Mouse (Mus musculus): ENCODE measurements at regions not wholly inside any gene's neighbourhood (a gene's known extent, or its start where the extent isn't known, plus 50 kb on each side); places are given as distances from the start of the nearest gene placed in this dataset.
A peak's percentile ranks its signal among the peaks of the same experiment; 100 is the strongest.

- no peaks in the 10 kb centered on the region for H3K9me3 ChIP-seq (ENCODE audit: low read length)
- TF ChIP-seq POU5F1 (IDR thresholded peaks at IDR 0.05; ENCODE audit: borderline replicate concordance, low read length), result no peak
- no peak for TF ChIP-seq CTCF (conservative IDR thresholded peaks at IDR 0.05; ENCODE audit: low read length)
- no peak for TF ChIP-seq NANOG (IDR thresholded peaks at IDR 0.05; ENCODE audit: borderline replicate concordance, low read length)
Measured at GRCm38 (mm10) chr8:8999914-9000313, 309.6 kb upstream of the Arglu1 start.

GRCm38 (mm10) chr8:8997621-8998020 is 307.3 kb upstream of the Arglu1 start:
- H3K4me1 ChIP-seq (replicated peaks; ENCODE audit: low read depth, low read length), result peaks cover 9% of the 10 kb centered on the region
- TF ChIP-seq POU5F1 (IDR thresholded peaks at IDR 0.05; ENCODE audit: borderline replicate concordance, low read length) (no peak), NANOG (IDR thresholded peaks at IDR 0.05; ENCODE audit: borderline replicate concordance, low read length) (no peak), CTCF (conservative IDR thresholded peaks at IDR 0.05; ENCODE audit: low read length) (no peak)

More at GRCm38 (mm10) chr8:8999914-9000313, 309.6 kb upstream of the Arglu1 start:
- H3K27me3 ChIP-seq (ENCODE audit: insufficient read depth, low read length), result peaks cover 24% of the 10 kb centered on the region
- H3K4me1 ChIP-seq (replicated peaks; ENCODE audit: low read depth, low read length), result 0 out of 2 replicates have a peak, but pooled peaks cover 5% of the 10 kb centered on the region
- no peak overlapping the region for H3K4me3 ChIP-seq (replicated peaks; ENCODE audit: low read length)
- H3K36me3 ChIP-seq (ENCODE audit: insufficient read depth, low read length), result no peaks in the 10 kb centered on the region

GRCm38 (mm10) chr8:8994596-8995189 is 304.4 kb upstream of the Arglu1 start:
- Histone ChIP-seq H3K9me3 (ENCODE audit: low read length) (0 out of 2 replicates have a peak, but pooled peaks cover under 1% of the 10 kb centered on the region), H3K27me3 (ENCODE audit: insufficient read depth, low read length) (peaks cover 22% of the 10 kb centered on the region), H3K4me3 (replicated peaks; ENCODE audit: low read length) (peak overlapping the region; percentile 55), H3K4me1 (replicated peaks; ENCODE audit: low read depth, low read length) (peaks cover 29% of the 10 kb centered on the region), H3K36me3 (ENCODE audit: insufficient read depth, low read length) (no peaks in the 10 kb centered on the region)
- no peak for TF ChIP-seq POU5F1 (IDR thresholded peaks at IDR 0.05; ENCODE audit: borderline replicate concordance, low read length)
- TF ChIP-seq NANOG (IDR thresholded peaks at IDR 0.05; ENCODE audit: borderline replicate concordance, low read length), result no peak
- no peak for TF ChIP-seq CTCF (conservative IDR thresholded peaks at IDR 0.05; ENCODE audit: low read length)

More at GRCm38 (mm10) chr8:8997621-8998020, 307.3 kb upstream of the Arglu1 start:
- H3K27me3 ChIP-seq (ENCODE audit: insufficient read depth, low read length), result peaks cover 28% of the 10 kb centered on the region
- no peaks in the 10 kb centered on the region for H3K36me3 ChIP-seq (ENCODE audit: insufficient read depth, low read length)
- H3K4me3 ChIP-seq (replicated peaks; ENCODE audit: low read length), result no peak overlapping the region
- H3K9me3 ChIP-seq (ENCODE audit: low read length), result no peaks in the 10 kb centered on the region

GRCm38 (mm10) chr8:8994008-8994407 is 303.7 kb upstream of the Arglu1 start:
- Histone ChIP-seq H3K9me3 (ENCODE audit: low read length) (0 out of 2 replicates have a peak, but pooled peaks cover 5% of the 10 kb centered on the region), H3K27me3 (ENCODE audit: insufficient read depth, low read length) (peaks cover 16% of the 10 kb centered on the region), H3K4me1 (replicated peaks; ENCODE audit: low read depth, low read length) (peaks cover 29% of the 10 kb centered on the region), H3K36me3 (ENCODE audit: insufficient read depth, low read length) (no peaks in the 10 kb centered on the region), H3K4me3 (replicated peaks; ENCODE audit: low read length) (no peak overlapping the region)
- no peak for TF ChIP-seq POU5F1 (IDR thresholded peaks at IDR 0.05; ENCODE audit: borderline replicate concordance, low read length)
- no peak for TF ChIP-seq CTCF (conservative IDR thresholded peaks at IDR 0.05; ENCODE audit: low read length)
- TF ChIP-seq NANOG (IDR thresholded peaks at IDR 0.05; ENCODE audit: borderline replicate concordance, low read length), result no peak

GRCm38 (mm10) chr8:8992461-8993032 is 302.2 kb upstream of the Arglu1 start:
- Histone ChIP-seq H3K36me3 (ENCODE audit: insufficient read depth, low read length) (no peaks in the 10 kb centered on the region), H3K4me3 (replicated peaks; ENCODE audit: low read length) (no peak overlapping the region; the same call in 1 of the 2 replicates), H3K9me3 (ENCODE audit: low read length) (peaks cover 15% of the 10 kb centered on the region)

GRCm38 (mm10) chr8:8991026-8991425 is 300.7 kb upstream of the Arglu1 start:
- Histone ChIP-seq H3K4me3 (replicated peaks; ENCODE audit: low read length) (no peak overlapping the region), H3K27me3 (ENCODE audit: insufficient read depth, low read length) (peaks cover 25% of the 10 kb centered on the region), H3K36me3 (ENCODE audit: insufficient read depth, low read length) (no peaks in the 10 kb centered on the region), H3K4me1 (replicated peaks; ENCODE audit: low read depth, low read length) (peaks cover 46% of the 10 kb centered on the region), H3K9me3 (ENCODE audit: low read length) (peaks cover 20% of the 10 kb centered on the region)
- TF ChIP-seq NANOG (IDR thresholded peaks at IDR 0.05; ENCODE audit: borderline replicate concordance, low read length) (no peak), CTCF (conservative IDR thresholded peaks at IDR 0.05; ENCODE audit: low read length) (no peak), POU5F1 (IDR thresholded peaks at IDR 0.05; ENCODE audit: borderline replicate concordance, low read length) (no peak)

More at GRCm38 (mm10) chr8:8992461-8993032, 302.2 kb upstream of the Arglu1 start:
- peaks cover 19% of the 10 kb centered on the region for H3K27me3 ChIP-seq (ENCODE audit: insufficient read depth, low read length)
- TF ChIP-seq NANOG (IDR thresholded peaks at IDR 0.05; ENCODE audit: borderline replicate concordance, low read length), result no peak
- peak; percentile 72 for TF ChIP-seq CTCF (conservative IDR thresholded peaks at IDR 0.05; ENCODE audit: low read length)
- TF ChIP-seq POU5F1 (IDR thresholded peaks at IDR 0.05; ENCODE audit: borderline replicate concordance, low read length), result no peak
- H3K4me1 ChIP-seq (replicated peaks; ENCODE audit: low read depth, low read length), result peaks cover 34% of the 10 kb centered on the region

GRCm38 (mm10) chr8:8986068-8986467 is 295.7 kb upstream of the Arglu1 start:
- no peak overlapping the region for H3K4me3 ChIP-seq (replicated peaks; ENCODE audit: low read length)
- no peak for TF ChIP-seq POU5F1 (IDR thresholded peaks at IDR 0.05; ENCODE audit: borderline replicate concordance, low read length)
- no peak for TF ChIP-seq NANOG (IDR thresholded peaks at IDR 0.05; ENCODE audit: borderline replicate concordance, low read length)
- TF ChIP-seq CTCF (conservative IDR thresholded peaks at IDR 0.05; ENCODE audit: low read length), result peak; percentile 33; the same call in 1 of the 2 replicates
- H3K4me1 ChIP-seq (replicated peaks; ENCODE audit: low read depth, low read length), result peaks cover 50% of the 10 kb centered on the region
- H3K27me3 ChIP-seq (ENCODE audit: insufficient read depth, low read length), result peaks cover 33% of the 10 kb centered on the region
- peaks cover 20% of the 10 kb centered on the region for H3K9me3 ChIP-seq (ENCODE audit: low read length)
- no peaks in the 10 kb centered on the region for H3K36me3 ChIP-seq (ENCODE audit: insufficient read depth, low read length)

- TF ChIP-seq CTCF (conservative IDR thresholded peaks at IDR 0.05; ENCODE audit: low read length) (peak; percentile 51), POU5F1 (IDR thresholded peaks at IDR 0.05; ENCODE audit: borderline replicate concordance, low read length) (no peak)
- peaks cover 44% of the 10 kb centered on the region for H3K4me1 ChIP-seq (replicated peaks; ENCODE audit: low read depth, low read length)
Measured at GRCm38 (mm10) chr8:8985395-8985794, 295.1 kb upstream of the Arglu1 start.

More at GRCm38 (mm10) chr8:8985395-8985794, 295.1 kb upstream of the Arglu1 start:
- Histone ChIP-seq H3K36me3 (ENCODE audit: insufficient read depth, low read length) (no peaks in the 10 kb centered on the region), H3K27me3 (ENCODE audit: insufficient read depth, low read length) (peaks cover 30% of the 10 kb centered on the region), H3K9me3 (ENCODE audit: low read length) (peaks cover 20% of the 10 kb centered on the region), H3K4me3 (replicated peaks; ENCODE audit: low read length) (no peak overlapping the region)
